Mouse (Mus musculus) thymus, postnatal 4 days (tissue): ENCODE measurements at regions not wholly inside any gene's neighbourhood (a gene's known extent, or its start where the extent isn't known, plus 50 kb on each side); places are given as distances from the start of the nearest gene placed in this dataset.

Experiments used
- DNase-seq: peaks from one replicate; pipeline ENCODE4 v3.0.0; 2021

- DNase-seq, result no peak
These were observed 65.2 kb upstream of the Cabcoco1 start for GRCm38 (mm10) chr10:68606848-68607247.

GRCm38 (mm10) chr10:68611906-68612305 is 70.2 kb upstream of the Cabcoco1 start:
- peak; percentile 29 for DNase-seq

- DNase-seq, result no peak
These were observed 71.0 kb upstream of the Cabcoco1 start for GRCm38 (mm10) chr10:68612727-68613126.

- DNase-seq, result no peak
These were observed 82.1 kb upstream of the Cabcoco1 start for GRCm38 (mm10) chr10:68623786-68624185.

GRCm38 (mm10) chr10:68625329-68625728 is 83.6 kb upstream of the Cabcoco1 start:
- no peak for DNase-seq

GRCm38 (mm10) chr10:68625752-68626151 is 84.1 kb upstream of the Cabcoco1 start:
- no peak for DNase-seq

- no peak for DNase-seq
These were observed 87.8 kb upstream of the Cabcoco1 start for GRCm38 (mm10) chr10:68629486-68629885.

GRCm38 (mm10) chr10:68633180-68633579 is 90.3 kb upstream of the Tmem26 start:
- no peak for DNase-seq

- no peak for DNase-seq
These were observed 70.7 kb upstream of the Tmem26 start for GRCm38 (mm10) chr10:68652700-68653099.

- no peak for DNase-seq
These were observed 68.0 kb upstream of the Tmem26 start for GRCm38 (mm10) chr10:68655491-68655890.

- DNase-seq, result no peak
These were observed 57.4 kb upstream of the Tmem26 start for GRCm38 (mm10) chr10:68666094-68666493.

- no peak for DNase-seq
These were observed 54.1 kb upstream of the Tmem26 start for GRCm38 (mm10) chr10:68669330-68669729.

- no peak for DNase-seq
These were observed 53.5 kb upstream of the Tmem26 start for GRCm38 (mm10) chr10:68669992-68670391.

- DNase-seq, result no peak
These were observed 51.2 kb upstream of the Tmem26 start for GRCm38 (mm10) chr10:68672291-68672690.

- no peak for DNase-seq
These were observed 50.2 kb upstream of the Tmem26 start for GRCm38 (mm10) chr10:68673102-68673872.
